Mouse (Mus musculus): ENCODE measurements around the gene Foxj1. TPM values are rescaled to one million over a fixed set of nuclear protein-coding genes. Genes with fewer than 3 reads are reported as not detected.

The Foxj1 gene
- total RNA-seq, 4 experiments from 2014 or later, result 4.5 to 7.4 (median 6.2) TPM

- DNase-seq (ENCODE audit: low spot score in 2 of 2), result peak; percentile 81 to 83
Observed at GRCm38 (mm10) chr11:116306126-116306982, 28.8 kb downstream of the Foxj1 start.

- no peak for DNase-seq (ENCODE audit: low spot score in 2 of 2)
Observed at GRCm38 (mm10) chr11:116305423-116305822, 29.8 kb downstream of the Foxj1 start.

GRCm38 (mm10) chr11:116298621-116299020 is 36.6 kb downstream of the Foxj1 start:
- no peak for DNase-seq (ENCODE audit: low spot score in 2 of 2)

- DNase-seq (ENCODE audit: low spot score in 2 of 2), result no peak
Observed at GRCm38 (mm10) chr11:116298221-116298620, 37.0 kb downstream of the Foxj1 start.

- DNase-seq (ENCODE audit: low spot score in 2 of 2), result no peak
Observed at GRCm38 (mm10) chr11:116297017-116297416, 38.2 kb downstream of the Foxj1 start.

- no peak for DNase-seq (ENCODE audit: low spot score in 2 of 2)
Observed at GRCm38 (mm10) chr11:116296191-116296734, 38.9 kb downstream of the Foxj1 start.

GRCm38 (mm10) chr11:116294319-116294718 is 40.9 kb downstream of the Foxj1 start:
- DNase-seq (ENCODE audit: low spot score in 2 of 2), result peak in 1 of 2 experiments; percentile 43

- no peak for DNase-seq (ENCODE audit: low spot score in 2 of 2)
Observed at GRCm38 (mm10) chr11:116293538-116294137, 41.6 kb downstream of the Foxj1 start.

- no peak for DNase-seq (ENCODE audit: low spot score in 2 of 2)
Observed at GRCm38 (mm10) chr11:116292401-116292800, 42.8 kb downstream of the Foxj1 start.

- DNase-seq (ENCODE audit: low spot score in 2 of 2), result no peak
Observed at GRCm38 (mm10) chr11:116290556-116290955, 44.6 kb downstream of the Foxj1 start.

- no peak for DNase-seq (ENCODE audit: low spot score in 2 of 2)
Observed at GRCm38 (mm10) chr11:116287351-116287750, 47.8 kb downstream of the Foxj1 start.

GRCm38 (mm10) chr11:116285770-116286191 is 49.4 kb downstream of the Foxj1 start:
- DNase-seq (ENCODE audit: low spot score in 2 of 2), result no peak

- DNase-seq (ENCODE audit: low spot score in 2 of 2), result no peak
Observed at GRCm38 (mm10) chr11:116283982-116284381, 51.2 kb downstream of the Foxj1 start.

- DNase-seq (ENCODE audit: low spot score in 2 of 2), result no peak
Observed at GRCm38 (mm10) chr11:116282912-116283521, 52.2 kb downstream of the Foxj1 start.

- DNase-seq (ENCODE audit: low spot score in 2 of 2), result no peak
Observed at GRCm38 (mm10) chr11:116282089-116282488, 53.1 kb downstream of the Foxj1 start.

- no peak for DNase-seq (ENCODE audit: low spot score in 2 of 2)
Observed at GRCm38 (mm10) chr11:116281671-116282070, 53.5 kb downstream of the Foxj1 start.

- DNase-seq (ENCODE audit: low spot score in 2 of 2), result no peak
Observed at GRCm38 (mm10) chr11:116280751-116281663, 54.2 kb downstream of the Foxj1 start, which contains the start of gene Galr2. TSS of gene Galr2 (plus strand) at chr11:116280939.

Measured in layer of hippocampus, adult 8-10 months (tissue).